Mouse (Mus musculus) kidney, postnatal 14 days (tissue): Measurements from ENCODE around the gene Ccdc191.

Source experiments
- DNase-seq: peaks from one replicate; pipeline ENCODE4 v3.0.0; 2022; ENCODE audit warnings: mixed read lengths

Ccdc191 gene

GRCm38 (mm10) chr16:43932319-43932718 lies 42.7 kb downstream of the Ccdc191 start:
- DNase-seq: no peak

GRCm38 (mm10) chr16:43933041-43933440 lies 43.4 kb downstream of the Ccdc191 start:
- no peak for DNase-seq

GRCm38 (mm10) chr16:43934856-43935255 lies 45.3 kb downstream of the Ccdc191 start:
- no peak for DNase-seq

GRCm38 (mm10) chr16:43935367-43935766 lies 45.8 kb downstream of the Ccdc191 start:
- DNase-seq: peak; percentile 19

GRCm38 (mm10) chr16:43935892-43936291 lies 46.3 kb downstream of the Ccdc191 start:
- DNase-seq: no peak

GRCm38 (mm10) chr16:43940846-43941245 lies 51.2 kb downstream of the Ccdc191 start:
- no peak for DNase-seq

GRCm38 (mm10) chr16:43945351-43945750 lies 55.8 kb downstream of the Ccdc191 start:
- no peak for DNase-seq

GRCm38 (mm10) chr16:43945869-43946268 lies 56.3 kb downstream of the Ccdc191 start:
- DNase-seq: no peak

GRCm38 (mm10) chr16:43951591-43951990 lies 62.0 kb downstream of the Ccdc191 start:
- DNase-seq: no peak

- no peak for DNase-seq
These were observed 65.3 kb downstream of the Ccdc191 start for GRCm38 (mm10) chr16:43954913-43955312.

- no peak for DNase-seq
These were observed 68.4 kb downstream of the Ccdc191 start for GRCm38 (mm10) chr16:43958038-43958437.

- no peak for DNase-seq
These were observed 73.7 kb downstream of the Ccdc191 start for GRCm38 (mm10) chr16:43963291-43963690.

- DNase-seq: no peak
These were observed 74.2 kb downstream of the Ccdc191 start for GRCm38 (mm10) chr16:43963780-43964179.

GRCm38 (mm10) chr16:43965781-43966389 lies 76.3 kb downstream of the Ccdc191 start:
- DNase-seq: no peak

GRCm38 (mm10) chr16:43970426-43970825 lies 80.8 kb downstream of the Ccdc191 start:
- no peak for DNase-seq

- no peak for DNase-seq
These were observed 81.6 kb downstream of the Ccdc191 start for GRCm38 (mm10) chr16:43971189-43971588.

- no peak for DNase-seq
These were observed 82.1 kb downstream of the Ccdc191 start for GRCm38 (mm10) chr16:43971741-43972140.

- DNase-seq: no peak
These were observed 82.8 kb downstream of the Ccdc191 start for GRCm38 (mm10) chr16:43972391-43972790.

- DNase-seq: no peak
These were observed 83.5 kb downstream of the Ccdc191 start for GRCm38 (mm10) chr16:43973147-43973546.

- no peak for DNase-seq
These were observed 84.1 kb downstream of the Ccdc191 start for GRCm38 (mm10) chr16:43973606-43974220.

- DNase-seq: no peak
These were observed 89.4 kb downstream of the Ccdc191 start for GRCm38 (mm10) chr16:43979010-43979327.

- DNase-seq: peak; percentile 76
These were observed 89.9 kb downstream of the Ccdc191 start, which contains the start of gene Zdhhc23 for GRCm38 (mm10) chr16:43979328-43980109. Zdhhc23 (minus strand) TSS chr16:43979791.

GRCm38 (mm10) chr16:43980110-43980609 lies 90.6 kb downstream of the Ccdc191 start:
- DNase-seq: no peak

- DNase-seq: no peak
These were observed 96.7 kb downstream of the Ccdc191 start for GRCm38 (mm10) chr16:43986299-43986698.
